Mouse (Mus musculus) megakaryocyte, embryonic 14.5 days (primary cell): ENCODE results near the gene Map2k7. TPM values are rescaled to one million over a fixed set of nuclear protein-coding genes. Genes with fewer than 3 reads are reported as not detected.
A peak's percentile ranks its signal among the peaks of the same experiment; 100 is the strongest.
"Not testable (repeated sequence)": the region's sequence is repeated elsewhere in the genome, so short reads cannot be mapped to it uniquely, and the experiment has no call there.

Experiments
- H3K27me3 ChIP-seq: replicated peaks from 2 replicates; pipeline ENCODE3; 2012; ENCODE audit warnings: inconsistent platforms
- H3K36me3 ChIP-seq: replicated peaks from 2 replicates; pipeline ENCODE3; 2012; ENCODE audit warnings: low read length, inconsistent platforms, mixed read lengths
- H3K4me1 ChIP-seq: 2 replicates; pipeline ENCODE4 v1.6.1; 2012; ENCODE audit warnings: inconsistent platforms
- H3K4me3 ChIP-seq: replicated peaks from 2 replicates; pipeline ENCODE3; 2012; ENCODE audit warnings: moderate library complexity, mild to moderate bottlenecking, inconsistent platforms
- H3K9me3 ChIP-seq: 2 replicates; pipeline ENCODE4 v1.6.1; 2012; ENCODE audit warnings: inconsistent platforms
- FLI1 ChIP-seq: IDR thresholded peaks from 2 replicates; pipeline ENCODE4 v1.6.1; 2012; ENCODE audit warnings: low read length, inconsistent platforms, mixed read lengths
- GATA1 ChIP-seq: IDR thresholded peaks from 3 replicates; pipeline ENCODE4 v1.6.1; 2012; ENCODE audit warnings: mixed read lengths, low read length, inconsistent platforms, borderline replicate concordance
- polyA plus RNA-seq: library from polyadenylated mRNA; stranded (reverse); fragments of >175 nt; gene quantifications from 2 replicates; pipeline ENCODE4 v1.2.3, GENCODE M21; 2012; ENCODE audit warnings: low replicate concordance; ENCODE audit not compliant: insufficient read depth

Map2k7 gene
- polyA plus RNA-seq, 1 experiment = 92.1 TPM

- TF ChIP-seq FLI1 (no peak), GATA1 (no peak)
- Histone ChIP-seq H3K4me3 (no peak overlapping the region), H3K4me1 (peaks cover 26% of the 10 kb centered on the region), H3K27me3 (no peaks in the 10 kb centered on the region), H3K36me3 (peaks cover 83% of the 10 kb centered on the region), H3K9me3 (no peaks in the 10 kb centered on the region)
Observed at GRCm38 (mm10) chr8:4247241-4247640, 8.7 kb downstream of the Map2k7 start.

GRCm38 (mm10) chr8:4247951-4248540 is 9.5 kb downstream of the Map2k7 start, which contains the start of gene Tgfbr3l:
Gene Tgfbr3l, plus strand, starts transcription at chr8:4248214.
- Histone ChIP-seq H3K4me1 (peaks cover 27% of the 10 kb centered on the region), H3K27me3 (no peaks in the 10 kb centered on the region), H3K36me3 (peaks cover 75% of the 10 kb centered on the region), H3K4me3 (no peak within 1 kb of the TSS), H3K9me3 (no peaks in the 10 kb centered on the region)
- TF ChIP-seq FLI1 = no peak
- no peak for TF ChIP-seq GATA1

- Histone ChIP-seq H3K27me3 (no peaks in the 10 kb centered on the region), H3K4me1 (peaks cover 36% of the 10 kb centered on the region), H3K4me3 (no peak overlapping the region), H3K9me3 (no peaks in the 10 kb centered on the region), H3K36me3 (peaks cover 65% of the 10 kb centered on the region)
- TF ChIP-seq FLI1 (no peak), GATA1 (no peak)
Observed at GRCm38 (mm10) chr8:4249213-4249612, 10.7 kb downstream of the Map2k7 start.

- Histone ChIP-seq H3K4me3 (no peak overlapping the region), H3K27me3 (no peaks in the 10 kb centered on the region), H3K9me3 (no peaks in the 10 kb centered on the region), H3K36me3 (peaks cover 65% of the 10 kb centered on the region), H3K4me1 (peaks cover 38% of the 10 kb centered on the region)
- no peak for TF ChIP-seq GATA1
- no peak for TF ChIP-seq FLI1
Observed at GRCm38 (mm10) chr8:4250306-4250970, 11.9 kb downstream of the Map2k7 start.

GRCm38 (mm10) chr8:4252116-4252760 is 13.7 kb downstream of the Map2k7 start:
- peak overlapping the region; percentile 96 for H3K4me3 ChIP-seq
- TF ChIP-seq FLI1 = no peak
- TF ChIP-seq GATA1 = no peak
- H3K9me3 ChIP-seq = no peaks in the 10 kb centered on the region
- peaks cover 63% of the 10 kb centered on the region for H3K36me3 ChIP-seq
- H3K27me3 ChIP-seq = no peaks in the 10 kb centered on the region
- peaks cover 35% of the 10 kb centered on the region for H3K4me1 ChIP-seq

- Histone ChIP-seq H3K36me3 (peaks cover 56% of the 10 kb centered on the region), H3K9me3 (no peaks in the 10 kb centered on the region), H3K4me3 (peak within 1 kb of the TSS; percentile 96), H3K4me1 (peaks cover 41% of the 10 kb centered on the region), H3K27me3 (no peaks in the 10 kb centered on the region)
- no peak for TF ChIP-seq GATA1
- no peak for TF ChIP-seq FLI1
Observed at GRCm38 (mm10) chr8:4252934-4253841, 14.6 kb downstream of the Map2k7 start, which contains the start of gene Snapc2. Gene Snapc2, plus strand, starts transcription at chr8:4253080.

GRCm38 (mm10) chr8:4254001-4254400 is 15.5 kb downstream of the Map2k7 start:
- H3K36me3 ChIP-seq = peaks cover 48% of the 10 kb centered on the region
- H3K4me3 ChIP-seq = peak overlapping the region; percentile 96

GRCm38 (mm10) chr8:4255471-4255870 is 16.9 kb downstream of the Map2k7 start:
- peaks cover 46% of the 10 kb centered on the region for H3K36me3 ChIP-seq
- H3K4me3 ChIP-seq, H3K27me3 ChIP-seq, H3K9me3 ChIP-seq: not testable (repeated sequence)
- H3K4me1 ChIP-seq = peaks cover 59% of the 10 kb centered on the region

More at GRCm38 (mm10) chr8:4254001-4254400, 15.5 kb downstream of the Map2k7 start:
- TF ChIP-seq GATA1 (no peak), FLI1 (no peak)
- Histone ChIP-seq H3K9me3 (no peaks in the 10 kb centered on the region), H3K27me3 (no peaks in the 10 kb centered on the region), H3K4me1 (peaks cover 49% of the 10 kb centered on the region)

- H3K4me1 ChIP-seq = peaks cover 49% of the 10 kb centered on the region
- TF ChIP-seq FLI1 (no peak), GATA1 (no peak)
- H3K36me3 ChIP-seq = peaks cover 60% of the 10 kb centered on the region
- no peaks in the 10 kb centered on the region for H3K27me3 ChIP-seq
- no peaks in the 10 kb centered on the region for H3K9me3 ChIP-seq
- no peak overlapping the region for H3K4me3 ChIP-seq
Observed at GRCm38 (mm10) chr8:4256911-4257310, 18.4 kb downstream of the Map2k7 start.
